Mouse (Mus musculus): ENCODE measurements around the gene Mpzl1.

DNA sequence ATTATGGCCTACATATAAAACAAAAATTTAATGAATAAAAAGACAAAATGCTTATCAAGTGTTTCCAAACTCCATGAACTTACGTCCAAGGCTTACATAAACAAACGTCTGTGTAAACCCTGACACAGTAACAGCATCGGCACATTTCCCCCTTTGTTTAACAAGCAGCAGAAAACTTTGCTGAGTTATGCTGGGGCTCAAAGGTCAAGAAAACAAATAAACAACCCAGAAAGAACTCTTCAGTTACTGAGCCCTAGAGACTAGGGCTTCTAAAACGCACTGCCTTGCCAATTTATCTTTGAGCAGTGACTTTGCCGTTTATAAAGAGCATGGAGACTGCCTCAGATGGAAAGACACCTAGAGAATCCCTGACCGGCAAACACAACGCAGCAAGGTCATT, 17.7 kb downstream of the Mpzl1 start:
- TF ChIP-seq CTCF (IDR thresholded peaks at IDR 0.05), result no peak
- no peak for TF ChIP-seq EP300 (IDR thresholded peaks at IDR 0.05)
